Mouse (Mus musculus) erythroblast, embryonic 14.5 days (primary cell): Measurements from ENCODE around the gene Arhgap30. TPM values are rescaled to one million over a fixed set of nuclear protein-coding genes. Genes with fewer than 3 reads are reported as not detected.

Experiments
- H3K27me3 ChIP-seq: 2 replicates; pipeline ENCODE4 v1.6.1; 2012; ENCODE audit warnings: inconsistent platforms; ENCODE audit not compliant: control insufficient read depth
- H3K36me3 ChIP-seq: 2 replicates; pipeline ENCODE4 v1.6.1; 2012; ENCODE audit warnings: mild to moderate bottlenecking, inconsistent platforms; ENCODE audit not compliant: control insufficient read depth
- H3K4me1 ChIP-seq: 2 replicates; pipeline ENCODE4 v1.6.1; 2012; ENCODE audit warnings: inconsistent platforms; ENCODE audit not compliant: control insufficient read depth
- H3K4me3 ChIP-seq: replicated peaks from 2 replicates; pipeline ENCODE3; 2012; ENCODE audit warnings: moderate library complexity, mild to moderate bottlenecking, inconsistent platforms
- H3K9me3 ChIP-seq: 2 replicates; pipeline ENCODE4 v1.6.1; 2012; ENCODE audit warnings: low read length, inconsistent platforms, mixed read lengths; ENCODE audit not compliant: control insufficient read depth
- GATA1 ChIP-seq: IDR thresholded peaks from 2 replicates; pipeline ENCODE4 v1.6.1; 2012; ENCODE audit warnings: low read length, inconsistent platforms, mixed read lengths
- TAL1 ChIP-seq: IDR thresholded peaks from 3 replicates; pipeline ENCODE4 v1.6.1; 2012; ENCODE audit warnings: low read length, inconsistent platforms, mixed read lengths
- polyA plus RNA-seq: library from polyadenylated mRNA; stranded (reverse); fragments of >175 nt; gene quantifications from 2 replicates; pipeline ENCODE4 v1.2.3, GENCODE M21; 2012

Arhgap30 gene
- polyA plus RNA-seq, 1 experiment: 0.06 TPM

DNA sequence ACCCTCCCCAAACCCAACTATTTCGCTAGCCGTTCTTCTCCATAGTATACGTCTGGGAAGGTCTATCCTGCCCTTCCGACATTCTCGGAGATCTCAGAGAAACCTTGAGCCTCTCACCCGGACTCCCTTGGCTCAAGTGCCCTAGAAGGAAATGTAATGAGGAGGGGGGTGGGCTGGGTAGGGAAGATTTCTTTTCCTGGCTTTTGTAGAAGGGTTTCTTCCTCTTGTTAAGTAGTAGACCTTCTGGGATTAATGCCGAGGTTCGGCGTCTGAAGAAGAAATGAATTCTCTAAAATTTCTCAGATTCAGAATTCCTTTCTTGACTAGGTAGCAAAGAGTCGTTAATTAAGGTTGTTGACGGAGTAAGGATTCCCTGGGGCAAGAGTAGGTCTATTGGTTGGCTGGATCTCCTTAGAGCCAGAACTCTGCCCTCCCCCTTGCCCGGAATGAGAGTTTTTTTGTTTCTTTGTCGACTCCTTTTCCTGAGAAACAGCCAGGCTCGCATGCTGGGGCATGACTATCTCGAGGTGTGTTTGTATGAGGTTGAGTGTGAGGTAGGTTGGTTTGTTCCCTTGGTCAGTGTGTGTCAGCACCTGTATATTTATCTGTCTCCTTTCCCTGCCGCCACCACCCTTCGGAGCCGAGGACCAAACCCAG lies 49.4 kb downstream of the Arhgap30 start:
- Histone ChIP-seq H3K4me3 (peak overlapping the region; percentile 47), H3K4me1 (peaks cover 11% of the 10 kb centered on the region), H3K9me3 (no peaks in the 10 kb centered on the region; the same call in 1 of the 2 replicates), H3K36me3 (no peaks in the 10 kb centered on the region), H3K27me3 (peaks cover 76% of the 10 kb centered on the region)
- TF ChIP-seq GATA1: no peak
- no peak for TF ChIP-seq TAL1

- Histone ChIP-seq H3K9me3 (peaks cover 5% of the 10 kb centered on the region), H3K36me3 (no peaks in the 10 kb centered on the region; the same call in 1 of the 2 replicates), H3K4me1 (peaks cover 11% of the 10 kb centered on the region), H3K27me3 (peaks cover 76% of the 10 kb centered on the region), H3K4me3 (no peak overlapping the region)
- TF ChIP-seq TAL1 (no peak), GATA1 (no peak)
Observed at GRCm38 (mm10) chr1:171439072-171439471, 50.3 kb downstream of the Arhgap30 start.

GRCm38 (mm10) chr1:171440025-171440725 lies 51.4 kb downstream of the Arhgap30 start:
- no peak for TF ChIP-seq GATA1
- no peak for TF ChIP-seq TAL1
- Histone ChIP-seq H3K27me3 (peaks cover 73% of the 10 kb centered on the region), H3K36me3 (no peaks in the 10 kb centered on the region; the same call in 1 of the 2 replicates), H3K4me3 (no peak overlapping the region), H3K9me3 (peaks cover 5% of the 10 kb centered on the region), H3K4me1 (peaks cover 11% of the 10 kb centered on the region)

DNA sequence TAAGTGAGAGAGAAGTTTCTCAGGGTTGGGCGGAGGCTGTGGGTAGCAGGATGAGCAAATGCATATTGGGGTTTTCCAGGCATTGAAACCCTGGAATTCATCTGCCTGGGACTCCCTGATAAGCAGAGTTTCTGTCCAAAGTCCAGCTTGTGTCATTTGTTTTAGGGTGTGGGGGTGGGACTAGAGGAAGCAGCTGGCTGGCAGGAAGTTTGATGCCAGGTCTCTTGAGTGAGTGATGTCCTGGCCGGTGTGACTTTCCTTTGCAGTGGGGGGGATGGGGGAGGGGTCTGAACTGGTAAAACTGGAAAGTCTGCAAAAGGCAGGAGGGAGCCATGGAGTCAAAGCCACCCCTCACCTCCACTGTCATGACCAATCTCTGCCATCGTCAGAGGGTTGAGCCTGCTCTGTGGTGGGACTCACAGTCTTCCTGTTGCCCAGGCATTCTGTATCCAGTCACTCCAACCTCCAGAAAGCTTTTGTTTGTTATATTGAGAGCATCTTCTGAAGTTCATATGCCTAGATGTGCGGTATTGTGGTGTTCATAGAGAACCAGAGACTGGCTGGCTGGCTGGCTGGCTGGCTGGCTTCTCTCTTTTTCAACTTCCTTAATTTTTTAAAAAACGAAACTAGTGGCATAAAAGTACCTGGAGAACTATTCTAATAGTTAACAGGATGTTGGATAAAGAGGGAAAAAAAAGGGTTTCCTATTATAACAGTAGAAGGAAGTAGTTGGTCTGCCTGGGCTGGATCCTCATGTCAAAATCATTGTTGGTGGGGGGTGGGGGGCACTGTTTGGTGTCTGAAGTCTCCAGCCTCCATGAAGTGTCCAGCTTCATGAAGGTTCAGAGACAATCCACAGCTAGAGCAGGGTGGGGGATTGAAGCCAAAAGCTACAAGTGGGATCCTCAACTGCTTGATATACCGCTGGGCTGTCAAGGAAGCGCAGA lies 53.0 kb downstream of the Arhgap30 start:
- peaks cover 59% of the 10 kb centered on the region for H3K27me3 ChIP-seq
- peaks cover 5% of the 10 kb centered on the region for H3K9me3 ChIP-seq
- TF ChIP-seq TAL1: no peak
- TF ChIP-seq GATA1: no peak
- peaks cover 11% of the 10 kb centered on the region for H3K4me1 ChIP-seq
- no peaks in the 10 kb centered on the region; the same call in 1 of the 2 replicates for H3K36me3 ChIP-seq
- H3K4me3 ChIP-seq: no peak overlapping the region

DNA sequence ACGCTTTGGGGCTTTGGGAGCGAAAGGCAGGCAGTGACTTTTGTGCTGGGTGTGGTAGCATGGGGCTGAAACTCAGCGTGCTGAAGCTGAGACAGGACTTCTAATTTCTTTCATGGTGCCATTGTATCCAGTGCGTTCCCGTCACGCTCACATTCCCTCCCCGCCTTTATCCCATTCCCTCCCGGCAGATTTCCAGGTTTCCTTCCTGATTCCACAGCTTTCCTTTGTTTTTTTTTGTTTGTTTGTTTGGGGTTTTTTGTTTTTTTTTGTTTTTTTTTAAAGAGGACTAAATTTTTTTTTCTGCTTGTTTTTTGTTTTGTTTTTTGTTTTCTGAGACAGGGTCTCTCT lies 53.6 kb downstream of the Arhgap30 start:
- TF ChIP-seq TAL1 (no peak), GATA1 (no peak)
- H3K36me3 ChIP-seq: no peaks in the 10 kb centered on the region; the same call in 1 of the 2 replicates
- peaks cover 7% of the 10 kb centered on the region for H3K4me1 ChIP-seq
- H3K27me3 ChIP-seq: peaks cover 52% of the 10 kb centered on the region
- peaks cover 5% of the 10 kb centered on the region for H3K9me3 ChIP-seq
- H3K4me3 ChIP-seq: no peak overlapping the region

DNA sequence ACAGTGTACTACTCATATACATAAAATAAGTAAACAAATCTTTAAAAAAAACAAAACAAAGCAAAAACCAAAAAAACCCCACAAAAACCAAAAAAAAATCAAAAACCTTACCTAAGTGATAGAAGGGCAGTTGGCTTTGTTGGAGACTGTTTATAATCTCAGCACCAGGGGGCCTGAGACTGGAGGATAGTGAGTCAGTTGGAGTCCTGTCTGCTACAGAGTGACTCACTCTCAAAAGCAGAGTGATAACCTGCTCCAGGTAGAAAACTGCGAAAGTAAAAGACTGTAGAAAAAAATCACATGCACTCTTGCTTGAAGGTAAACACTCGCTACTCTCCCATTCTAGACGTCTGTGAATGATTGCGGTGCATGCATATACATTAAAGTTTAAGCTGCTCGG lies 56.3 kb downstream of the Arhgap30 start:
- Histone ChIP-seq H3K4me1 (peaks cover 2% of the 10 kb centered on the region; the same call in 1 of the 2 replicates), H3K36me3 (no peaks in the 10 kb centered on the region; the same call in 1 of the 2 replicates), H3K9me3 (peaks cover 5% of the 10 kb centered on the region), H3K4me3 (no peak overlapping the region), H3K27me3 (peaks cover 26% of the 10 kb centered on the region)
- TF ChIP-seq GATA1 (no peak), TAL1 (no peak)

DNA sequence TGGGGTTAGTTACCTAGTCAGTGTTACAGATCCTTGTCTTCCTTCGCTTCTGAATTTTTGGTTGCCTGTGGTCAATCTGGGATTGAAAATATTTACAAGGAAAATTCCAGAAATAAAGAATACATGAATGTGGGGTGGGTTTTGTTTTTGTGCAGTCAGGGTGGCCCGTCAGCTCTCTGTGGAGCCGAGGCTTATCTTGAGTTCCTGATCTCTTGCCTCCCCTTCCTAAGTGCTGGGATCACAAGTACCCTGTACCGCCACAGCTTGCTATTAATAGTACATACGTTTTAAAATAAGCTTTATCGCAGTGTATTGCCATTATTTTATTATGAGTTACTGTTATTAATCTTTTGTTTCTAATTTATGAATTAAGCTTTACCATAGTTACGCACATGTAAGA lies 58.1 kb downstream of the Arhgap30 start:
- H3K9me3 ChIP-seq: peaks cover 5% of the 10 kb centered on the region
- H3K4me1 ChIP-seq: peaks cover 2% of the 10 kb centered on the region; the same call in 1 of the 2 replicates
- H3K4me3 ChIP-seq: no peak overlapping the region
- H3K27me3 ChIP-seq: peaks cover 8% of the 10 kb centered on the region
- TF ChIP-seq GATA1 (no peak), TAL1 (no peak)
- no peaks in the 10 kb centered on the region; the same call in 1 of the 2 replicates for H3K36me3 ChIP-seq

DNA sequence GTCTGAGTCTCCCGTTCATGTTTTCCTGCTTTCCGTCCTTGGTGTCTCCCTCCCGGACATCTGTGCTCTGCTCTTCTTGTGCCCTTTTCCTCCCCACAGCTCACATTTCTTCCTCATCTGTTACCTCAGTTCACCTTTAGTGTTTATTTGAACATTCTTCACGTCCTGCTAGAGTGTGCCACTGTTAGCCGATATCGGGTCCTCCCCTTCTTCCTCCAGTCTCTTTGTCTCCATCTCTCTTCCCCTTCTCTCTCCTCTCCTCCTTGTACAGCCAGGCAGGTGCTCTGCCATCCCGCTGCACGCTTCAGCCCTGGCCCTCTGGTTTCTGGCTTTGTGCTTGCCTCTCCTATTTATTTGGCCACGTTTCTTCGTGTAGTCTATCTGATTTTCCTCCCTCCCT lies 58.9 kb downstream of the Arhgap30 start:
- Histone ChIP-seq H3K27me3 (peaks cover 4% of the 10 kb centered on the region; the same call in 1 of the 2 replicates), H3K4me1 (no peaks in the 10 kb centered on the region), H3K36me3 (no peaks in the 10 kb centered on the region; the same call in 1 of the 2 replicates), H3K4me3 (no peak overlapping the region), H3K9me3 (peaks cover 5% of the 10 kb centered on the region)
- TF ChIP-seq GATA1 (no peak), TAL1 (no peak)
